Mouse (Mus musculus): ENCODE results near the gene Atad1. TPM values are rescaled to one million over a fixed set of nuclear protein-coding genes. Genes with fewer than 3 reads are reported as not detected.

Gene Atad1
- polyA plus RNA-seq, 1 experiment: 75.6 TPM

- H3K27ac ChIP-seq (ENCODE audit: insufficient read depth, low read depth, low read length): 0 out of 2 replicates have a peak overlapping the region, but pooled peaks have one; percentile 85
- TF ChIP-seq POLR2A (IDR thresholded peaks at IDR 0.05; ENCODE audit: borderline replicate concordance, low read depth, low read length) (no peak), CTCF (IDR thresholded peaks at IDR 0.05; ENCODE audit: low read depth, low read length) (no peak)
- H3K4me1 ChIP-seq (ENCODE audit: control insufficient read depth, insufficient read depth, low read length): peaks cover 5% of the 10 kb centered on the region
- peak overlapping the region; percentile 81 for H3K4me3 ChIP-seq (ENCODE audit: insufficient read depth, low read length)
Observed at GRCm38 (mm10) chr19:32758793-32759161, 19.2 kb upstream of the Atad1 start.

GRCm38 (mm10) chr19:32757831-32758792 is 18.5 kb upstream of the Atad1 start:
- peaks cover 4% of the 10 kb centered on the region; the same call in 1 of the 2 replicates for H3K4me1 ChIP-seq (ENCODE audit: control insufficient read depth, insufficient read depth, low read length)
- no peak for TF ChIP-seq CTCF (IDR thresholded peaks at IDR 0.05; ENCODE audit: low read depth, low read length)
- no peak for TF ChIP-seq POLR2A (IDR thresholded peaks at IDR 0.05; ENCODE audit: borderline replicate concordance, low read depth, low read length)
- peak overlapping the region; percentile 81 for H3K4me3 ChIP-seq (ENCODE audit: insufficient read depth, low read length)
- H3K27ac ChIP-seq (ENCODE audit: insufficient read depth, low read depth, low read length): peak overlapping the region; percentile 85

- no peak for TF ChIP-seq POLR2A (IDR thresholded peaks at IDR 0.05; ENCODE audit: borderline replicate concordance, low read depth, low read length)
- no peak for TF ChIP-seq CTCF (IDR thresholded peaks at IDR 0.05; ENCODE audit: low read depth, low read length)
- Histone ChIP-seq H3K4me3 (ENCODE audit: insufficient read depth, low read length) (peak within 1 kb of the TSS; percentile 86), H3K27ac (ENCODE audit: insufficient read depth, low read depth, low read length) (peak within 1 kb of the TSS; percentile 85), H3K4me1 (ENCODE audit: control insufficient read depth, insufficient read depth, low read length) (0 out of 2 replicates have a peak, but pooled peaks cover 3% of the 10 kb centered on the region)
Observed at GRCm38 (mm10) chr19:32756900-32757725, 17.5 kb upstream of the Atad1 start, which contains the start of gene Pten. Pten (plus strand) TSS chr19:32757497.

- H3K27ac ChIP-seq (ENCODE audit: insufficient read depth, low read depth, low read length): no peak overlapping the region
- H3K4me1 ChIP-seq (ENCODE audit: control insufficient read depth, insufficient read depth, low read length): 0 out of 2 replicates have a peak, but pooled peaks cover 2% of the 10 kb centered on the region
- H3K4me3 ChIP-seq (ENCODE audit: insufficient read depth, low read length): peak overlapping the region; percentile 86
- TF ChIP-seq CTCF (IDR thresholded peaks at IDR 0.05; ENCODE audit: low read depth, low read length) (no peak), POLR2A (IDR thresholded peaks at IDR 0.05; ENCODE audit: borderline replicate concordance, low read depth, low read length) (no peak)
Observed at GRCm38 (mm10) chr19:32756636-32756899, 17.0 kb upstream of the Atad1 start.

GRCm38 (mm10) chr19:32755792-32756635 is 16.4 kb upstream of the Atad1 start:
- Histone ChIP-seq H3K4me3 (ENCODE audit: insufficient read depth, low read length) (peak overlapping the region; percentile 86), H3K4me1 (ENCODE audit: control insufficient read depth, insufficient read depth, low read length) (no peaks in the 10 kb centered on the region), H3K27ac (ENCODE audit: insufficient read depth, low read depth, low read length) (peak overlapping the region; percentile 82)
- no peak for TF ChIP-seq POLR2A (IDR thresholded peaks at IDR 0.05; ENCODE audit: borderline replicate concordance, low read depth, low read length)

- Histone ChIP-seq H3K27ac (ENCODE audit: insufficient read depth, low read depth, low read length) (no peak overlapping the region), H3K4me3 (ENCODE audit: insufficient read depth, low read length) (peak overlapping the region; percentile 86), H3K4me1 (ENCODE audit: control insufficient read depth, insufficient read depth, low read length) (no peaks in the 10 kb centered on the region)
- no peak for TF ChIP-seq CTCF (IDR thresholded peaks at IDR 0.05; ENCODE audit: low read depth, low read length)
- no peak for TF ChIP-seq POLR2A (IDR thresholded peaks at IDR 0.05; ENCODE audit: borderline replicate concordance, low read depth, low read length)
Observed at GRCm38 (mm10) chr19:32755104-32755791, 15.7 kb upstream of the Atad1 start.

GRCm38 (mm10) chr19:32754188-32755000 is 14.8 kb upstream of the Atad1 start:
- no peak overlapping the region for H3K27ac ChIP-seq (ENCODE audit: insufficient read depth, low read depth, low read length)
- no peak for TF ChIP-seq POLR2A (IDR thresholded peaks at IDR 0.05; ENCODE audit: borderline replicate concordance, low read depth, low read length)
- no peak for TF ChIP-seq CTCF (IDR thresholded peaks at IDR 0.05; ENCODE audit: low read depth, low read length)
- H3K4me1 ChIP-seq (ENCODE audit: control insufficient read depth, insufficient read depth, low read length): no peaks in the 10 kb centered on the region
- H3K4me3 ChIP-seq (ENCODE audit: insufficient read depth, low read length): no peak overlapping the region

- Histone ChIP-seq H3K4me3 (ENCODE audit: insufficient read depth, low read length) (no peak overlapping the region), H3K27ac (ENCODE audit: insufficient read depth, low read depth, low read length) (no peak overlapping the region), H3K4me1 (ENCODE audit: control insufficient read depth, insufficient read depth, low read length) (no peaks in the 10 kb centered on the region)
- TF ChIP-seq POLR2A (IDR thresholded peaks at IDR 0.05; ENCODE audit: borderline replicate concordance, low read depth, low read length) (no peak), CTCF (IDR thresholded peaks at IDR 0.05; ENCODE audit: low read depth, low read length) (no peak)
Observed at GRCm38 (mm10) chr19:32753386-32753785, 13.8 kb upstream of the Atad1 start.

All from bone marrow macrophage, adult 2 months (primary cell).